Mouse (Mus musculus) neural tube, embryonic 11.5 days (tissue): ENCODE measurements at regions not wholly inside any gene's neighbourhood (a gene's known extent, or its start where the extent isn't known, plus 50 kb on each side); places are given as distances from the start of the nearest gene placed in this dataset.

Experiments used
- ATAC-seq: fragments of 200-750 bp; cut with Nextera tagmentation; 2 replicates; pipeline ENCODE4 v1.8.0; 2017; ENCODE audit warnings: moderate number of reproducible peaks, mild to moderate bottlenecking, moderate TSS enrichment, moderate library complexity; ENCODE audit not compliant: insufficient read depth, low FRiP score, low TSS enrichment
- DNase-seq: peaks from one replicate; pipeline ENCODE4 v3.0.0-alpha.2; 2015; ENCODE audit warnings: low spot score
- H3K27ac ChIP-seq: fragments of 300-500 bp; sonication (generic); 2 replicates; pipeline ENCODE4 v1.5.1; 2014; ENCODE audit warnings: low read depth, mild to moderate bottlenecking, low read length
- H3K27me3 ChIP-seq: fragments of 300-500 bp; sonication (generic); 2 replicates; pipeline ENCODE4 v1.6.1; 2014; ENCODE audit warnings: mild to moderate bottlenecking, low read length, mixed read lengths; ENCODE audit not compliant: control insufficient read depth, insufficient read depth
- H3K36me3 ChIP-seq: fragments of 300-500 bp; sonication (generic); 2 replicates; pipeline ENCODE4 v1.6.1; 2014; ENCODE audit warnings: mild to moderate bottlenecking, low read length, moderate library complexity, mixed read lengths; ENCODE audit not compliant: control insufficient read depth, insufficient read depth
- H3K4me1 ChIP-seq: fragments of 300-500 bp; sonication (generic); 2 replicates; pipeline ENCODE4 v1.6.1; 2014; ENCODE audit warnings: low read length, mixed read lengths; ENCODE audit not compliant: control insufficient read depth, insufficient read depth
- H3K4me2 ChIP-seq: fragments of 300-500 bp; sonication (generic); 2 replicates; pipeline ENCODE4 v1.6.1; 2014; ENCODE audit warnings: low read depth, mild to moderate bottlenecking, moderate library complexity
- H3K4me3 ChIP-seq: fragments of 300-500 bp; sonication (generic); 2 replicates; pipeline ENCODE4 v1.5.1; 2014; ENCODE audit warnings: low read depth, low read length
- H3K9ac ChIP-seq: fragments of 300-500 bp; sonication (generic); 2 replicates; pipeline ENCODE4 v1.6.1; 2014; ENCODE audit warnings: mild to moderate bottlenecking, low read length
- H3K9me3 ChIP-seq: fragments of 300-500 bp; sonication (generic); 2 replicates; pipeline ENCODE4 v1.6.1; 2016; ENCODE audit warnings: low read length; ENCODE audit not compliant: control insufficient read depth
- WGBS: fragments of 180-500 bp; shearing (Covaris S2); extraction: QIAGEN DNeasy Blood & Tissue Kit; methylation state at CpG from one replicate; pipeline ENCODE4 v1.1.7; 2014; 5-methylcytosine and 5-hydroxymethylcytosine counted together

- no peak overlapping the region for H3K4me2 ChIP-seq
- no peak for ATAC-seq
- DNase-seq: no peak
- H3K36me3 ChIP-seq: no peaks in the 10 kb centered on the region
- no peaks in the 10 kb centered on the region for H3K27me3 ChIP-seq
- no peak overlapping the region for H3K4me3 ChIP-seq
- no peak overlapping the region for H3K9ac ChIP-seq
- no peak overlapping the region for H3K27ac ChIP-seq
- H3K4me1 ChIP-seq: no peaks in the 10 kb centered on the region
- H3K9me3 ChIP-seq: no peaks in the 10 kb centered on the region
- WGBS: 91% methylated on average over 1 of the region's 1 CpGs
Observed at GRCm38 (mm10) chr12:11981743-11982142, 280.2 kb upstream of the Fam49a start.

- Histone ChIP-seq H3K4me1 (no peaks in the 10 kb centered on the region), H3K9me3 (no peaks in the 10 kb centered on the region), H3K9ac (no peak overlapping the region), H3K4me2 (no peak overlapping the region), H3K4me3 (no peak overlapping the region), H3K27ac (no peak overlapping the region), H3K36me3 (no peaks in the 10 kb centered on the region), H3K27me3 (no peaks in the 10 kb centered on the region)
- DNase-seq: no peak
- no peak for ATAC-seq
- 85% methylated on average over 1 of the region's 1 CpGs for WGBS
Observed at GRCm38 (mm10) chr12:11993513-11993912, 268.4 kb upstream of the Fam49a start.

- no peak overlapping the region for H3K27ac ChIP-seq
- H3K4me2 ChIP-seq: no peak overlapping the region
- no peaks in the 10 kb centered on the region for H3K27me3 ChIP-seq
- no peak for ATAC-seq
- 87% methylated on average over 4 of the region's 4 CpGs for WGBS
- no peaks in the 10 kb centered on the region for H3K36me3 ChIP-seq
- no peak for DNase-seq
- no peak overlapping the region for H3K9ac ChIP-seq
- no peak overlapping the region for H3K4me3 ChIP-seq
- no peaks in the 10 kb centered on the region for H3K9me3 ChIP-seq
- no peaks in the 10 kb centered on the region for H3K4me1 ChIP-seq
Observed at GRCm38 (mm10) chr12:11999199-11999598, 262.7 kb upstream of the Fam49a start.

GRCm38 (mm10) chr12:12002414-12002813 lies 259.5 kb upstream of the Fam49a start:
- H3K9ac ChIP-seq: no peak overlapping the region
- H3K4me3 ChIP-seq: no peak overlapping the region
- no peaks in the 10 kb centered on the region for H3K4me1 ChIP-seq
- no peaks in the 10 kb centered on the region for H3K9me3 ChIP-seq
- no peaks in the 10 kb centered on the region for H3K27me3 ChIP-seq
- no peak for ATAC-seq
- no peaks in the 10 kb centered on the region for H3K36me3 ChIP-seq
- 37% methylated on average over 3 of the region's 3 CpGs for WGBS
- no peak overlapping the region for H3K4me2 ChIP-seq
- no peak overlapping the region for H3K27ac ChIP-seq
- no peak for DNase-seq

GRCm38 (mm10) chr12:12010592-12010991 lies 251.3 kb upstream of the Fam49a start:
- Histone ChIP-seq H3K9me3 (no peaks in the 10 kb centered on the region), H3K27me3 (no peaks in the 10 kb centered on the region), H3K4me3 (no peak overlapping the region), H3K4me2 (no peak overlapping the region), H3K4me1 (no peaks in the 10 kb centered on the region), H3K27ac (no peak overlapping the region), H3K9ac (no peak overlapping the region), H3K36me3 (no peaks in the 10 kb centered on the region)
- DNase-seq (no peak), ATAC-seq (no peak)

GRCm38 (mm10) chr12:12023819-12024470 lies 238.0 kb upstream of the Fam49a start:
- Histone ChIP-seq H3K4me3 (no peak overlapping the region), H3K9me3 (no peaks in the 10 kb centered on the region), H3K27ac (no peak overlapping the region), H3K4me2 (no peak overlapping the region), H3K36me3 (no peaks in the 10 kb centered on the region), H3K4me1 (no peaks in the 10 kb centered on the region), H3K27me3 (no peaks in the 10 kb centered on the region), H3K9ac (no peak overlapping the region)
- ATAC-seq: no peak
- WGBS: 87% methylated on average over 6 of the region's 6 CpGs
- no peak for DNase-seq

- DNase-seq (no peak), ATAC-seq (no peak)
- Histone ChIP-seq H3K4me3 (no peak overlapping the region), H3K27ac (no peak overlapping the region), H3K36me3 (no peaks in the 10 kb centered on the region), H3K9ac (no peak overlapping the region), H3K27me3 (no peaks in the 10 kb centered on the region), H3K9me3 (no peaks in the 10 kb centered on the region), H3K4me2 (no peak overlapping the region), H3K4me1 (no peaks in the 10 kb centered on the region)
- WGBS: 92% methylated on average over 2 of the region's 2 CpGs
Observed at GRCm38 (mm10) chr12:12030039-12030550, 231.8 kb upstream of the Fam49a start.

GRCm38 (mm10) chr12:12034521-12034920 lies 227.4 kb upstream of the Fam49a start:
- no peak overlapping the region for H3K27ac ChIP-seq
- ATAC-seq: no peak

GRCm38 (mm10) chr12:12039217-12039616 lies 222.7 kb upstream of the Fam49a start:
- H3K4me3 ChIP-seq: no peak overlapping the region
- DNase-seq (no peak), ATAC-seq (no peak)
- no peaks in the 10 kb centered on the region for H3K27me3 ChIP-seq
- H3K4me2 ChIP-seq: no peak overlapping the region
- no peaks in the 10 kb centered on the region for H3K4me1 ChIP-seq
- no peaks in the 10 kb centered on the region for H3K9me3 ChIP-seq
- no peak overlapping the region for H3K27ac ChIP-seq
- H3K9ac ChIP-seq: no peak overlapping the region
- no peaks in the 10 kb centered on the region for H3K36me3 ChIP-seq
- 90% methylated on average over 1 of the region's 1 CpGs for WGBS

More at GRCm38 (mm10) chr12:12034521-12034920, 227.4 kb upstream of the Fam49a start:
- H3K4me2 ChIP-seq: no peak overlapping the region
- H3K9ac ChIP-seq: no peak overlapping the region
- H3K4me3 ChIP-seq: no peak overlapping the region
- no peak for DNase-seq
- no peaks in the 10 kb centered on the region for H3K36me3 ChIP-seq
- H3K27me3 ChIP-seq: no peaks in the 10 kb centered on the region
- no peaks in the 10 kb centered on the region for H3K9me3 ChIP-seq
- no peaks in the 10 kb centered on the region for H3K4me1 ChIP-seq
